Mouse (Mus musculus): ENCODE data around the gene Tmem209. TPM values are rescaled to one million over a fixed set of nuclear protein-coding genes. Genes with fewer than 3 reads are reported as not detected.

The Tmem209 gene
- 69.4 TPM for polyA plus RNA-seq (2017; shearing (Covaris generic))

GRCm38 (mm10) chr6:30509265-30510239 is at the start of gene Tmem209, which contains the start of gene Ssmem1:
TSS of gene Tmem209 (minus strand) at chr6:30509783.
TSS of gene Ssmem1 (plus strand) at chr6:30509849.

DNA sequence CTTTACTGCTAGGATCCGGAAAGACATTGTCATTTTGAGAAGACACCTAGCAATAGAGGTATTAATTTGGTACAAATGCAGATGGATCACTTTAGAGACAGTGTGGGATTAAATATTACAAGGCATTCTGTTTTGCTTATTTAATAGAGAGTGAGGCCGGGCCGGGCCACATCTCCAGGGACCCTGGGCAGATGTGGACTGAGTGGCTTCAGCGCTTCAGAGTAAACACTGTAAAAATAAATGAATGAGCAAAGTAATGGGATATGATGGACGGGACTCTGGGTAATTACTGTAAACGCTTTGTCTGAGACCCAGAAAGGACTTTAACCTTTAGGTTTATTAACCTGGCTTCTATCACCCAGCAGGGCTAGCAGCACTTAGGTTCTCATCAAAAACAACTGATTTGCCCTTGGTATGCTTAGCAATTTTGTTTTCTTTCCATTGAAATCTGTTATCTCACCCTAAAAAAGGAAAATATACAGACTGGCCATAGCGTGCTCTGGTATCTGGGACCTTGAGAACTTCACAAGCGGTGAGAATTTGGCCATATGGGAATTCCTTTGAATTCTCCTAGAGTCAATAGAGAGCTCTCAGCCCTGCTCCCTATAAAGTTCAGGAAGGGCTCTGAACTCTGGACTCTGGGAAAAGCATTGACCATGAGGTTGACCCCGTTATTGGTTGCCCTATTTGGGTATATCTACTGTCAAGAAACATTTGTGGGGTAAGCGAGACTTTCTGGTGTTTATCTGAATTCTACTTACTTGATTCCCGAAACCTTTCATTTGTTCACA is 31.6 kb upstream of the Tmem209 start, which contains the start of gene Cpa2:
Gene Cpa2, plus strand, starts transcription at position 574 of the 791 bp plus-strand sequence.

Other genes starting within 250 kb of the Tmem209 start
- 68.9 TPM for gene Ube2h, start 205.2 kb downstream of the Tmem209 start, polyA plus RNA-seq (2017; shearing (Covaris generic))
- gene Zc3hc1, start 118.8 kb downstream of the Tmem209 start, polyA plus RNA-seq (2017; shearing (Covaris generic)): 46.1 TPM
- 2.6 TPM for gene Klhdc10, start 107.9 kb downstream of the Tmem209 start, polyA plus RNA-seq (2017; shearing (Covaris generic))
- not detected for gene Ssmem1, start 66 bp upstream of the Tmem209 start, polyA plus RNA-seq (2017; shearing (Covaris generic))
- not detected for gene Cpa2, start 31.8 kb upstream of the Tmem209 start, polyA plus RNA-seq (2017; shearing (Covaris generic))
- not detected for gene Cpa4, start 58.6 kb upstream of the Tmem209 start, polyA plus RNA-seq (2017; shearing (Covaris generic))
- gene Cpa5, start 101.2 kb upstream of the Tmem209 start, polyA plus RNA-seq (2017; shearing (Covaris generic)): not detected
- not detected for gene Cpa1, start 129.4 kb upstream of the Tmem209 start, polyA plus RNA-seq (2017; shearing (Covaris generic))
- gene Cep41, start 184.0 kb upstream of the Tmem209 start, polyA plus RNA-seq (2017; shearing (Covaris generic)): 14.1 TPM
- gene Mest, start 213.8 kb upstream of the Tmem209 start, polyA plus RNA-seq (2017; shearing (Covaris generic)): 0.56 TPM

All from inflammation-experienced regulatory T-cells, adult 16 weeks (primary cell).